7 mouse cellular contexts compared by ENCODE assay signal in genomic region chr13:24799925-24800673, GRCm38 (mm10). TPM values are rescaled to one million over a fixed set of nuclear protein-coding genes. Genes with fewer than 3 reads are reported as not detected.
A peak's percentile ranks its signal among the peaks of the same experiment; 100 is the strongest.
DNase-seq lines count a peak whose midpoint lies in the region; ATAC-seq and TF ChIP-seq lines count a peak whose summit lies in the region.

No protein-coding gene starts in this region.

- CTCF ChIA-PET in Patski (lab: Charles Lee) = interaction anchor here (1.4 to 1.8 kb wide), 2 partner anchors 18 to 24 kb away, joined by 3 to 4 read pairs; no protein-coding TSS in a partner anchor

- H3K27ac ChIP-seq in forebrain, embryonic 15.5 days (replicated peaks) = peak overlapping the region; percentile 100
- H3K27ac ChIP-seq in hindbrain, embryonic 13.5 days = peak overlapping the region; percentile 87

- intact Hi-C loops in left cerebral cortex, postnatal 36 days (cut with DNase I) = no loop called here

- peaks cover 32% of the 10 kb centered on the region for H3K4me1 ChIP-seq in forebrain, embryonic 15.5 days
- peaks cover 28% of the 10 kb centered on the region for H3K4me1 ChIP-seq in hindbrain, embryonic 13.5 days (replicated peaks)

- no peaks in the 10 kb centered on the region for H3K27me3 ChIP-seq in Patski
- H3K27me3 ChIP-seq in forebrain, embryonic 15.5 days = no peaks in the 10 kb centered on the region
- H3K27me3 ChIP-seq in hindbrain, embryonic 13.5 days = no peaks in the 10 kb centered on the region

- peak overlapping the region; percentile 98 for H3K4me3 ChIP-seq in forebrain, embryonic 15.5 days
- H3K4me3 ChIP-seq in hindbrain, embryonic 13.5 days = peak overlapping the region; percentile 98

- peak overlapping the region; percentile 59 for H3K9ac ChIP-seq in forebrain, embryonic 15.5 days (replicated peaks)
- H3K9ac ChIP-seq in hindbrain, embryonic 13.5 days = peak overlapping the region; percentile 72

- POLR2A ChIA-PET in Patski (lab: Charles Lee) = interaction anchor here (1.0 kb wide), 1 partner anchor 16 kb away, joined by 3 read pairs; no protein-coding TSS in a partner anchor

- ATAC-seq in Patski = peak; percentile 16
- ATAC-seq in forebrain, embryonic 15.5 days (replicated peaks) = peak; percentile 66
- peak; percentile 37 for ATAC-seq in hindbrain, embryonic 13.5 days (ENCODE audit: low FRiP score)

- H3K4me2 ChIP-seq in forebrain, embryonic 15.5 days (replicated peaks) = peak overlapping the region; percentile 90
- peak overlapping the region; percentile 94 for H3K4me2 ChIP-seq in hindbrain, embryonic 13.5 days

- WGBS in forebrain, embryonic 15.5 days = under 1% methylated on average over 31 of the region's 31 CpGs
- WGBS in hindbrain, embryonic 13.5 days = under 1% methylated on average over 31 of the region's 31 CpGs

- no peaks in the 10 kb centered on the region for H3K9me3 ChIP-seq in forebrain, embryonic 15.5 days
- no peaks in the 10 kb centered on the region for H3K9me3 ChIP-seq in hindbrain, embryonic 13.5 days

- DNase-seq in Patski (ENCODE audit: low read depth, low spot score) = no peak
- DNase-seq in cerebellum, adult 11-12 months = peak; percentile 64
- DNase-seq in left cerebral cortex, postnatal 36 days (ENCODE audit: low spot score in 2 of 2) = peak; percentile 57 to 58
- DNase-seq in mesoderm, embryonic 11.5 days (ENCODE audit: low read depth, low spot score) = peak; percentile 19
- DNase-seq in spleen, adult 12 weeks (ENCODE audit: low spot score) = peak; percentile 54

- TF ChIP-seq CTCF in Patski (IDR thresholded peaks at IDR 0.05) = no peak

- no peaks in the 10 kb centered on the region for H3K36me3 ChIP-seq in forebrain, embryonic 15.5 days
- no peaks in the 10 kb centered on the region for H3K36me3 ChIP-seq in hindbrain, embryonic 13.5 days

- in situ Hi-C loops in Patski (cut with MboI; ENCODE audit: low pct_unique_long_range_greater_than_20kb) = no loop called here

RNA-seq across cellular contexts. Expression of gene BC005537, which starts 1.4 kb away (rescaled TPM):
- polyA plus RNA-seq in Patski (2021) = 129 TPM
- 29.0 and 30.8 TPM in 2 replicates for polyA plus RNA-seq in forebrain, embryonic 15.5 days (2015; fragmentation: Nextera tagmentation; extraction: Ambion mirVana)
- 22.6 and 23.4 TPM in 2 replicates for polyA plus RNA-seq in hindbrain, embryonic 13.5 days (2015; fragmentation: Nextera tagmentation; extraction: Ambion mirVana)
- 100 to 1,000 TPM; 156 to 161 TPM for total RNA-seq in left cerebral cortex, postnatal 36 days (2021)

RNA-seq across cellular contexts. Expression of gene Acot13, which starts 31.2 kb away (rescaled TPM):
- polyA plus RNA-seq in Patski (2021) = 132 TPM
- polyA plus RNA-seq in forebrain, embryonic 15.5 days (2015; fragmentation: Nextera tagmentation; extraction: Ambion mirVana) = 58.8 and 60.0 TPM in 2 replicates
- polyA plus RNA-seq in hindbrain, embryonic 13.5 days (2015; fragmentation: Nextera tagmentation; extraction: Ambion mirVana) = 47.1 and 48.5 TPM in 2 replicates
- total RNA-seq in left cerebral cortex, postnatal 36 days (2021) = 10 to 100 TPM; 81.0 to 89.7 TPM

RNA-seq across cellular contexts. Expression of gene Tdp2, which starts 31.4 kb away (rescaled TPM):
- polyA plus RNA-seq in Patski (2021) = 33.8 TPM
- polyA plus RNA-seq in forebrain, embryonic 15.5 days (2015; fragmentation: Nextera tagmentation; extraction: Ambion mirVana) = 46.5 and 48.9 TPM in 2 replicates
- 40.6 and 41.2 TPM in 2 replicates for polyA plus RNA-seq in hindbrain, embryonic 13.5 days (2015; fragmentation: Nextera tagmentation; extraction: Ambion mirVana)
- total RNA-seq in left cerebral cortex, postnatal 36 days (2021) = 10 to 100 TPM; 19.0 to 21.6 TPM

RNA-seq across cellular contexts. Expression of gene Gmnn, which starts 38.4 kb away (rescaled TPM):
- polyA plus RNA-seq in Patski (2021) = 61.1 TPM
- 41.1 and 50.3 TPM in 2 replicates for polyA plus RNA-seq in forebrain, embryonic 15.5 days (2015; fragmentation: Nextera tagmentation; extraction: Ambion mirVana)
- 28.0 and 28.1 TPM in 2 replicates for polyA plus RNA-seq in hindbrain, embryonic 13.5 days (2015; fragmentation: Nextera tagmentation; extraction: Ambion mirVana)
- total RNA-seq in left cerebral cortex, postnatal 36 days (2021) = 1 to 10 TPM; 3.1 to 5.0 TPM

RNA-seq across cellular contexts. Expression of gene D130043K22Rik, which starts 44.8 kb away (rescaled TPM):
- 0.19 TPM for polyA plus RNA-seq in Patski (2021)
- 2.9 and 3.2 TPM in 2 replicates for polyA plus RNA-seq in forebrain, embryonic 15.5 days (2015; fragmentation: Nextera tagmentation; extraction: Ambion mirVana)
- polyA plus RNA-seq in hindbrain, embryonic 13.5 days (2015; fragmentation: Nextera tagmentation; extraction: Ambion mirVana) = 2.9 and 4.0 TPM in 2 replicates
- 10 to 100 TPM; 29.8 to 33.6 TPM for total RNA-seq in left cerebral cortex, postnatal 36 days (2021)

Comparison
In these comparisons a context has a peak if more than half of its experiments do, and no peak if none do; other contexts are left out.
1. ATAC-seq: peak in every context shown above with its lines; median percentile 66 in forebrain, embryonic 15.5 days; 37 in hindbrain, embryonic 13.5 days; 16 in Patski.